Mouse (Mus musculus) large intestine, adult 2 months (tissue): ENCODE measurements at regions not wholly inside any gene's neighbourhood (a gene's known extent, or its start where the extent isn't known, plus 50 kb on each side); places are given as distances from the start of the nearest gene placed in this dataset.

Experiments used
- DNase-seq: peaks from one replicate; pipeline ENCODE4 v3.0.0-alpha.2; 2012; ENCODE audit warnings: low read depth, low spot score
- WGBS: fragments of 180-500 bp; shearing (Covaris S2); methylation state at CpG from one replicate; pipeline ENCODE4 v1.1.7; 2018; 5-methylcytosine and 5-hydroxymethylcytosine counted together

DNA sequence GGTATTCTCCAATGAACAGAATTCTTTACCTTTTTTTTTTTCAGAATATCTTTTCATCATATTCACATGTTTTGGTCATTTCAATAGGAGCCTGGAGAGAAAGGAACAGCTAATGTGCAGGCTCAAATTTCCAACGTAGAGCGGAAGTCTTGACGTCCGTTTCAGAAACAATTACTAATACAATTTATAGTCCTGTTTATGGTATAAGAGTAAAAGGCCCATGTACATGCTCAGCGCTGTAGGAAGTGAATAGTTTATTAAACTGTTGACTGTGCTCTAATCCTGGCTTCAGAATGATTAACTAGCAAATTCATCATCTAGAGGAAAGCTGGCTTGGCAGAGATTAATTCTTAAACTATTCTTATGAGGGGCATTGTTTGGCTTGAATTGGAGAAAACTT lies 142.1 kb downstream of the Pik3r1 start:
- WGBS: 68% methylated on average over 5 of the region's 5 CpGs
- DNase-seq: no peak

GRCm38 (mm10) chr13:101624179-101624581 lies 143.8 kb downstream of the Pik3r1 start:
- 60% methylated on average over 5 of the region's 5 CpGs for WGBS
- no peak for DNase-seq

DNA sequence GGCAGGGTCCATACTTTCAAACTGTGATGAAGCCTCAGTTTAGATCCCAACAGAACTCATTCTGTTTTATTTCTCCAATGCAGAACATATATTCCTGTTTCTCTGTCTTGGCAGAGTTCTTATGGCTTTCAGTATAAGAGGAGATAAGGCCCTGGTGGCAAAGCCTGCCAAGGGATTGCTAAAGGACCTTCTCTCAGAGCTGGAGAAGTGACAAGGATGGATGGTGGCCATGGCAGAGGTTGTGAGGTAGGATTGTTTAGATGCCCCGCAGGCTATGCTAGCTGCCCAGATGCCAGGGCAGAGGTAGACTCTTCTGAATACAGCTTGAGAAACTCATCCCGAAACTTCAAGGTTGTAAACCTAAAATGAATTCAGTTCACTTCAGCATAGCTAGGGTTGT lies 145.4 kb downstream of the Pik3r1 start:
- DNase-seq: no peak
- 97% methylated on average over 2 of the region's 2 CpGs for WGBS

GRCm38 (mm10) chr13:101620660-101621059 lies 147.4 kb downstream of the Pik3r1 start:
- no peak for DNase-seq
- WGBS: 87% methylated on average over 3 of the region's 3 CpGs

- no peak for DNase-seq
- WGBS: 100% methylated on average over 1 of the region's 1 CpGs
These were observed 148.9 kb downstream of the Pik3r1 start for GRCm38 (mm10) chr13:101619154-101619553.

GRCm38 (mm10) chr13:101612786-101613185 lies 155.2 kb downstream of the Pik3r1 start:
- DNase-seq: no peak
- WGBS: 71% methylated on average over 2 of the region's 2 CpGs

GRCm38 (mm10) chr13:101611725-101612124 lies 156.3 kb downstream of the Pik3r1 start:
- WGBS: 98% methylated on average over 6 of the region's 6 CpGs
- no peak for DNase-seq

- whole genome bisulfite sequencing: 83% methylated on average over 1 of the region's 1 CpGs
- no peak for DNase-seq
These were observed 161.8 kb downstream of the Pik3r1 start for GRCm38 (mm10) chr13:101606184-101606730.

DNA sequence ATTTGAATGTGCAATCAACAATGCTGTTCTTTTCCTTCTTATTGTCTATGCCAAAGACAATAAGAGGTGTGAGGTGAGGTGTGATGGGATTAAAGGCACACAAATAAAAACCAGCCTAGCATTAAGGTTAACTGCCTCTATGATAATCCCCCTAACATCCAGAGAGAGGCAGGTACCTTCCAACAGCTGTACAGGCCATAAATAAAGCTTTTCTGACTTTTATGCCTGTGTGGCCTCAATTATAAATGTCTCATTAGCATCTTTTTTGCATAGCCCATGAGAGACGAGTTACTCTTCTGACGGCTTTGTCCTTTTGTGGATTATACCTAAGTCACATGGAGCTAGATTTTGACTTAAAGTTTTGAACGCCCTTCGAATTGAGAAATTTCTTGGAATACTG lies 162.3 kb downstream of the Pik3r1 start:
- 86% methylated on average over 4 of the region's 4 CpGs for WGBS
- DNase-seq: no peak

DNA sequence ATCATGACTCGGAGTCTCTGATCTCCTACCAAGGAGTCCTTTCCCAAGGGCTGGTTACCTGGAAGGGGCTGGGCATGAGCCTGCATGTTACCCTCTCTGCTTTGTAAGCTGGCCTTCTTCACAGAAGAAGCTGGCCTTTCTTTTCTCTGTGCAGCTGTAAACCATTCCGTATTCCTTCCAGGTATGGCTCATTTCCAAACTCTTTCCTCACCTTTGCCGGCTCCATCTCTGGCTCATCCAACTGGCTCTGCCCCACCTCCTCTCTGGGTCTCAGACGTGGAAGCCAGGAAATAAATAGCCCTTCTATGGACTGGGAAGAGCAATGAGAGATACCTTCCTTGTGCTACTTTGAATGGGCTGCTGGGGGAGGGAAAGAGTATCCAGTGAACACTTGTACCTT lies 163.0 kb downstream of the Pik3r1 start:
- no peak for DNase-seq
- WGBS: 41% methylated on average over 4 of the region's 4 CpGs

DNA sequence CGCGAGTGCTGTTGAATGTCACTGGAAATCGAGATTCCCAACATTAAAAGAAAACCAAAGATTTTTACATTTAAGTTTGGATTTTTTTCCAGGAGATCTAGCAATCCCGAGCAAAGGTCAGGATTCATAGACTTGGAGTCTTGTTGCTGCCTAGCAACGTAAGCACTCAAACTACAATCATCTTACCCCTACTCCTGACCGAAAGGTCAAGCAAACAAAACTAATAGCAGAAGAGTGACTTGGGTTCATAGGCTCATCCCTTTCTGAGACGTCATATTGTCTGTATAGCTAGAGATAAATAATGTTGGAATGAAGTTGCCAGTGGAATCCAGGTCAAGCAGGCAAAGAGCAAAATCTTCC lies 169.9 kb downstream of the Pik3r1 start:
- WGBS: 28% methylated on average over 7 of the region's 7 CpGs
- no peak for DNase-seq

DNA sequence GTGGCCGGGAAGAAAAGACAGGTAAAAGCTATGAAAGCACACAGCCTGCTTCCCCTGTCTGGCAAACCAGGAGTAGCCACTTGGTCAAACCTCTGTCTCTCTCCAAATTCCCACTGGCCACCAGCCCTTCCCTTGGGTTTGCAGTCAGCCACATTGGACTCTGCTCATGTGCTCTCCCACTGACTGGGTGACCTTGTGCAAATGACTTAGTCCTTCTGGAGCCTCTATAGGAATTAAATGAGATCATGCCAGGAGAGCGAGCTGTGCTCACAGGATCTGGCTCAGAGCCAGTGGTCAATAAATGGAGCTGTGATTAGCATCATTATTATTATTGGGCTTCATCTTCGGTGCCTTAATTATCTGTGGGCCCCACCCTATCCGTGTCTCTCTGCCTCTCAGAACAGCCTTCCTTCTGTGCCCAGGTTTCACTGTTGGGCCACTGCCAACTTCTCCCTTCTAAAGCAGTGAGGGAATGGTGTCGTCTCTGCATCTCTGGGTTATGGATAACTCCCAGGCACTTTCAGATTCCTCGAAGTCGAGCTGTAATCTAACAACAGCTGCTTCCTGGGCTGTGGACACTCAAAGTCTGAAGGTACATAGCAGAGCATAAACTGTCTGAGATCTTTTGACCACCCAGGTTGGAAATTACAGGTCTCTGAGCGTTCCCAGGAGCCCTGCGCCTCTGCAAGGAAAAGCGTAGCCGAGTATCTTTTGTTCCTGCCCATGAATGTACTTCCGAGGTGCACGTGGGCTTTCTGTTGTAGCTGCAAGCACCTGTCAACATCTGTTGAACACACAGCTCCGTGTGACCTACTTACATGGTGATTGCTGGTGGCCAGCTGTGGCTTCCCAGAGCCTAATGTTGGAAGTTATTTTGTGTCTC lies 170.5 kb downstream of the Pik3r1 start:
- 20% methylated on average over 14 of the region's 14 CpGs for WGBS
- no peak for DNase-seq

GRCm38 (mm10) chr13:101594511-101595175 lies 173.4 kb downstream of the Pik3r1 start:
- no peak for DNase-seq
- 95% methylated on average over 11 of the region's 11 CpGs for WGBS

- 86% methylated on average over 1 of the region's 1 CpGs for WGBS
- no peak for DNase-seq
These were observed 175.7 kb downstream of the Pik3r1 start for GRCm38 (mm10) chr13:101592355-101592754.

DNA sequence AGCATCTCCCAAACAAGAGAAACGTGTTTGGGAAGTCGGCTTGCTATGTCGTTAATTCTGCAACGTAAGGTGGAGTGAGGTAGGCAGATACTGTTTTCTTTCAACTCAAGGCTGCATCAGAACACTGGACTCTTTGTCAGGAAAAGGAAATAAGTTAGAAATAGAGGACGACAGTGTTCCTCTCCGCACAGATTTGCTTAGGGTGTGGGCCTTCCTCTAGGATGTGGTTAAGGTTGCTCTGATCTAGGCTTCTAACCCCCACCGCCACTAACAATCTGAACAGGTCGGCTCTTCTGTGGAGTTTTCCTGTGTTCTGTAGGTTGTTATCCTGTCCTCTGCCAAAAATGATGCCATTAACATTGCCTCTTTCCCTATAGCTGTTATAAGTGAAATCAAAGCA lies 179.1 kb downstream of the Pik3r1 start:
- 24% methylated on average over 8 of the region's 8 CpGs for WGBS

DNA sequence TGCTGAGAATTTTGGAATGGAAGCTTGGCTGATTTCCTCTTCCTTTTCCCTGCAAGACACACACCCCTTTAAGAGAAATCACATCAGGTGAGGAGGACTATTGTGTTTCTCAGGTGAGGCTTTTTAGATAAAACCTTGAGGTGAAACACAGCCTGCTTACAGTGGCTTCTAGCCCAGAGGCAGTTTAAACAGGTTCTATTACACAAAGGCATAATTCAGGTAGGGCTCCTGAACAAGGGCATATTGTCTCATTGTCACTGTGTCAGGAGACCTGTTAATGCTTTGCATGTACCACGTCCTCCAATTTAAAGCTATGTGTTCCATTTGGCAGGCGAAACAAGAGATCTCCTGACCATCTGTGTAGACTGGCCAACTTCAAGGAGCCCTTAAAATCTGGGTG lies 181.2 kb downstream of the Pik3r1 start:
- WGBS: 40% methylated on average over 2 of the region's 2 CpGs
- no peak for DNase-seq

More for the DNA sequence above, 179.1 kb downstream of the Pik3r1 start:
- DNase-seq: no peak

DNA sequence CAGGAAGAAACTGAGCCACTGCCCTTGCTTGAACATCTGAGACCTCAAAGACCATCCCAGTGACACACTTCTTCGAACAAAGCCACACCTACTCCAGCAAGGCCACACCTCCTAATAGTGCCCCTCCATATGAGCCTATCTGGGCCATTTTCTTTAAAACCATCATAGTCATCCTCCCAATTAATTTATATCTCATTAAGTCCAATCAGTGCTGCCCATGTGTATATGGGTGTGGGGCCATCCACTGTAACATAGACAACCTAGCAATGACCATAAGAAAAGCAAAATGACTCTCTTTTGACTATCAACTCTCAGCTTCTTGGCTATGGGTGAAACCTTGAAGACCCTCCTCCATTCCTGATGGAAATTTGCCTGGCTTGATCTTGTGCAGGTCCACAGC lies 191.5 kb downstream of the Pik3r1 start:
- WGBS: 83% methylated on average over 1 of the region's 1 CpGs
- DNase-seq: no peak

- WGBS: 52% methylated on average over 6 of the region's 6 CpGs
These were observed 195.0 kb downstream of the Pik3r1 start for GRCm38 (mm10) chr13:101572809-101573590.

GRCm38 (mm10) chr13:101572246-101572645 lies 195.8 kb downstream of the Pik3r1 start:
- DNase-seq: no peak
- 90% methylated on average over 9 of the region's 9 CpGs for WGBS

More at GRCm38 (mm10) chr13:101572809-101573590, 195.0 kb downstream of the Pik3r1 start:
- no peak for DNase-seq

DNA sequence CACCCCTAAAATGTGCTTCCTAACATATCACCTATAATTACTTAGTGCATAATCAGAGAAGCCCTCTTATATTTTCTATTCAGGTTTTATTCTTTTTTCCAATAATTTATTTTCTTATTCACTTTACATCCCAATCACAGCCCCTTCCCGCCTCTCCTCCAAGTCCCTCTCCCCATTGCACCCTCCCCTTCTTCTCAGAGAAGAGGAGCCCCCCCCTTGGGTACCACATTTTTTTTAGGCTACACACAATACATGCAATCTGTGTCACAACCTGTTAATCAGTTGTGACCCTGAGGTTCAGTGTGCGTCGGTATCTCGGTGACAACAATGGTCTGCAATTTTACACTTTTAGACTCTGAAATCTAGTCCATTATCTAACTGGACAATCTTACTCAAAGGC lies 198.0 kb downstream of the Pik3r1 start:
- no peak for DNase-seq
- WGBS: 94% methylated on average over 4 of the region's 4 CpGs
